Mouse (Mus musculus): ENCODE measurements around the gene Cd3e. TPM values are rescaled to one million over a fixed set of nuclear protein-coding genes. Genes with fewer than 3 reads are reported as not detected.

Cd3e gene
- polyA plus RNA-seq, 1 experiment from 2014 or later = not detected

DNA sequence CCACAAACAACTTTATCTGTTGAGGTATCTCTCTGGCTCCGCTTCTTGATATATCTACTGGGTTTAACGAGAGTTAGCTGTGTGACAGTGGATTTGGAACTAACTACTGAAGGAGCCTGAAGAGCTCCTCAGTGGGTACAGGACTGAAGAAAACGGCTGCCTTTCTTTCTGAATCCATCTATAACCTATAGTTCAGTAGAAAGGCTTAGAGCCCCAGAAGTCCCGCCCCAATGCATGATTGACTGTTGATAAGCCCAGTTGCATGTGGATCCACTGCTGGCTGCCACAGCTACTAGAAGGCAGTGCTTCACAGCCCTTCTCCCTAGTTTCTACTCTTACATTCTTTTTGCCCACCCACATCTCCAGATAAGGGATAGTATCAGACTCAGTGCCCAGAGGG is 1.0 kb upstream of the Cd3e start:
- ATAC-seq (ENCODE audit: low FRiP score) = no peak
- 83% methylated on average over 4 of the region's 4 CpGs for WGBS
- H3K27ac ChIP-seq = no peak overlapping the region
- no peak overlapping the region for H3K4me3 ChIP-seq
- H3K4me2 ChIP-seq = no peak overlapping the region
- no peak overlapping the region for H3K9ac ChIP-seq
- no peaks in the 10 kb centered on the region for H3K36me3 ChIP-seq
- H3K27me3 ChIP-seq = 0 out of 2 replicates have a peak, but pooled peaks cover 2% of the 10 kb centered on the region
- no peaks in the 10 kb centered on the region for H3K4me1 ChIP-seq (replicated peaks)
- no peaks in the 10 kb centered on the region for H3K9me3 ChIP-seq

- 76% methylated on average over 4 of the region's 4 CpGs for WGBS
- ATAC-seq (ENCODE audit: low FRiP score) = no peak
Observed at GRCm38 (mm10) chr9:45008342-45008741, 1.1 kb downstream of the Cd3e start.

DNA sequence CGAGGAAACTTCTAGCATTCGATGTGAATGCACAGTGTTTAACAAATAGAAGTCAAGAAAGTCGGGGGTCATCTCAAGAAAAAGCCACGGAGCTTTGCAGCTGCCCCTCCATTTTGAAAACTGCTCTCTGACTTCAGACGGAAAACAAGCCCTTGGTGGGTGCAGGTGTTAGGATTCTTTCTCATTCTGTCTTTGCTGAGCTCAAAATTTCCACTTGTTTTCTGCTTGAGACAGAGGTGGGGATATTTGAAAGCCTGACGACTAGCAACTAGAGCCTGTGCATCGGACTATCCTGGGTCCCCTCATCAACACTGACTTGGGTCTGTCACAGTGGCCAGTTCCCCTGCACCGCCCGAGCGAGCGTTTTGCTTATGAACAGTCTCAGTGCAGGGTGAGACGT is 2.0 kb downstream of the Cd3e start:
- 78% methylated on average over 12 of the region's 12 CpGs for WGBS
- no peak for ATAC-seq (ENCODE audit: low FRiP score)
- Histone ChIP-seq H3K36me3 (no peaks in the 10 kb centered on the region), H3K4me2 (no peak overlapping the region), H3K27ac (no peak overlapping the region), H3K27me3 (0 out of 2 replicates have a peak, but pooled peaks cover 2% of the 10 kb centered on the region), H3K9me3 (no peaks in the 10 kb centered on the region), H3K4me3 (no peak overlapping the region), H3K4me1 (replicated peaks) (no peaks in the 10 kb centered on the region), H3K9ac (no peak overlapping the region)

More at GRCm38 (mm10) chr9:45008342-45008741, 1.1 kb downstream of the Cd3e start:
- no peak overlapping the region for H3K4me2 ChIP-seq
- no peak overlapping the region for H3K4me3 ChIP-seq
- 0 out of 2 replicates have a peak, but pooled peaks cover 2% of the 10 kb centered on the region for H3K27me3 ChIP-seq
- H3K27ac ChIP-seq = no peak overlapping the region
- no peaks in the 10 kb centered on the region for H3K9me3 ChIP-seq
- no peaks in the 10 kb centered on the region for H3K4me1 ChIP-seq (replicated peaks)
- no peak overlapping the region for H3K9ac ChIP-seq
- no peaks in the 10 kb centered on the region for H3K36me3 ChIP-seq

DNA sequence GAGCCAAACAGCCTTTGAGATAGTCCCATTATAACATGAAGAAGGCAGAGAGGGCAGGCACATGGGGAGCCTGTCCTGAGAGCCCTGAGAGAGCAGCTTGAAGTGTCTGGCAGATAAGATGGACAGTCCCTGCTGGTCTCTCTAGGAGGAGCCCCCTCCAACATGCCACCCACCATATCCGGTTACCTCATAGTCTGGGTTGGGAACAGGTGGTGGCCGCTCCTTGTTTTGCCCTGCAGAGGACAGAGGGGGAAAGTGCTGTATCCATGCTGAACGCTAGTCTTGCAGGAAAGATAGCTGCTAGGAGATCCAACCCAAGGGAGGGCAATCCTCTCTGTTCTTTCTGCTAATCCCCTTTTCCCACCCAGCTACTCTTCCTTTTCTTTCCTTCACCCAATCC is 9.2 kb downstream of the Cd3e start:
- WGBS = 72% methylated on average over 3 of the region's 3 CpGs
- H3K9me3 ChIP-seq = no peaks in the 10 kb centered on the region
- no peaks in the 10 kb centered on the region for H3K36me3 ChIP-seq
- no peak overlapping the region for H3K27ac ChIP-seq
- H3K4me2 ChIP-seq = no peak overlapping the region
- no peak overlapping the region for H3K4me3 ChIP-seq
- no peaks in the 10 kb centered on the region for H3K4me1 ChIP-seq (replicated peaks)
- ATAC-seq (ENCODE audit: low FRiP score) = no peak
- no peak overlapping the region for H3K9ac ChIP-seq
- H3K27me3 ChIP-seq = no peaks in the 10 kb centered on the region

DNA sequence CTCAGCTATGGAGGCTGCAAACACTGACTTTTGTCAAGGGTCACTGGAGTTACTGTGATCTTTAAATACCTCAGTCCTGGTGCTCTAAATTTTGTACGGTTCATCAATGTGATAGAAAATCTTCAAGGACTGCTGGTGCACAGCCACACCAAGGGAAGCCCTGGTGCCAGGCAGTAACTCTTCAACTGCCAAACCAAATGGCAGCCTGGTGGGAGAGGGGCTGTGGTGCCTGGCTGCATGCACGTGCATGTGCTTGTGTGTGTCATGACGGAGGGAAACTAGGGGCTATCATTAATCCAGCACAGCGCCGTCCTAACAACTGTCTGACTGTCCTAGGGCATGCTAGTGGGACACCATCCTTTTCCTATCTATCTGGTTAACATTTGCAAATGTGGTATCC is 9.7 kb downstream of the Cd3e start:
- Histone ChIP-seq H3K4me2 (no peak overlapping the region), H3K9ac (no peak overlapping the region), H3K9me3 (no peaks in the 10 kb centered on the region), H3K36me3 (no peaks in the 10 kb centered on the region), H3K27ac (no peak overlapping the region), H3K4me3 (no peak overlapping the region), H3K27me3 (no peaks in the 10 kb centered on the region), H3K4me1 (replicated peaks) (no peaks in the 10 kb centered on the region)
- 80% methylated on average over 5 of the region's 5 CpGs for WGBS
- ATAC-seq (ENCODE audit: low FRiP score) = no peak

DNA sequence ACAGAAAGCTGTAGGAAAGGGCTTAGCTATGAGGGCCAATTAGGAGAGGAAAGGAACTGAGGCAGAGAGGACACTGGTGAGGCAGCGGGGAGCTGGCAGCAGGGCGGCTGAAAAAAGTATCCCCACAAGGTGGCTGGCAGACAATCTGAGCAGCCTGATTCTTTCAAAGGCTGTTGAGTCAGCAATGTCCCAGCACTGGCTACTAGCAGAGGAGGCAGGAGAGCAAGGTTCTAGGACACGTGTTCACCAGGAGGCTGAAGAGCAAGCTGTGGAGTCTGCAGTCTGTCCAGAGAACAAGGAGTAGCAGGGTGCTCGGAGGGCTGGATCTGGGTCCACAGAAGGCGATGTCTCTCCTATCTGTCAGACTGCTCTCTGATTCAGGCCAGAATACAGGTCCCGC is 10.3 kb downstream of the Cd3e start:
- Histone ChIP-seq H3K27ac (no peak overlapping the region), H3K9me3 (no peaks in the 10 kb centered on the region), H3K9ac (no peak overlapping the region), H3K4me1 (replicated peaks) (no peaks in the 10 kb centered on the region), H3K4me2 (no peak overlapping the region), H3K36me3 (no peaks in the 10 kb centered on the region), H3K4me3 (no peak overlapping the region), H3K27me3 (no peaks in the 10 kb centered on the region)
- 62% methylated on average over 6 of the region's 6 CpGs for WGBS
- no peak for ATAC-seq (ENCODE audit: low FRiP score)

DNA sequence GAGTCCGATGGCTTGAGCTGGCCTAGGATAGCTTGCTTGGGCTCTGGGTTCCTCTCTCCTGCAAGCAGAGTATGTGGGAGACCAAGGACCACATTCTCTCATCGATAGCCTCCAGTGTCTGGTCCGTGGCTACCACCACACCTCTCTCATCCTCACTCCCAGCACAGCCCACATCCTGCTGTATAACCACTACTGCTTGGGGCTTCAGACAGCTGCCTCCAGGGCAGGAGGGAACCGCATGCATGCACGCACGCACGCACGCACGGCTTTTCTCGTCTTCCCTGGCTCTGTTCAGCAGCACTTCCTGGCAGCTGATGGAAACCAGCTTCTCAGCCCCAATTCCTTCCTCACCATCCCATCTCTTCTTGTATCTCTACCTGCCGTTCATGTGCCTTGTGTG is 11.3 kb downstream of the Cd3e start:
- ATAC-seq (ENCODE audit: low FRiP score) = no peak
- no peak overlapping the region for H3K4me2 ChIP-seq
- whole genome bisulfite sequencing = 83% methylated on average over 11 of the region's 11 CpGs
- no peaks in the 10 kb centered on the region for H3K9me3 ChIP-seq
- H3K27me3 ChIP-seq = no peaks in the 10 kb centered on the region
- no peak overlapping the region for H3K27ac ChIP-seq
- no peaks in the 10 kb centered on the region for H3K4me1 ChIP-seq (replicated peaks)
- no peak overlapping the region for H3K9ac ChIP-seq
- no peak overlapping the region for H3K4me3 ChIP-seq
- no peaks in the 10 kb centered on the region for H3K36me3 ChIP-seq

GRCm38 (mm10) chr9:44996590-44996989 is 12.8 kb downstream of the Cd3e start:
- Histone ChIP-seq H3K4me3 (no peak overlapping the region), H3K4me1 (replicated peaks) (no peaks in the 10 kb centered on the region), H3K27ac (no peak overlapping the region), H3K9me3 (no peaks in the 10 kb centered on the region), H3K27me3 (no peaks in the 10 kb centered on the region), H3K36me3 (no peaks in the 10 kb centered on the region), H3K4me2 (no peak overlapping the region), H3K9ac (no peak overlapping the region)
- ATAC-seq (ENCODE audit: low FRiP score) = no peak
- 98% methylated on average over 7 of the region's 7 CpGs for WGBS

DNA sequence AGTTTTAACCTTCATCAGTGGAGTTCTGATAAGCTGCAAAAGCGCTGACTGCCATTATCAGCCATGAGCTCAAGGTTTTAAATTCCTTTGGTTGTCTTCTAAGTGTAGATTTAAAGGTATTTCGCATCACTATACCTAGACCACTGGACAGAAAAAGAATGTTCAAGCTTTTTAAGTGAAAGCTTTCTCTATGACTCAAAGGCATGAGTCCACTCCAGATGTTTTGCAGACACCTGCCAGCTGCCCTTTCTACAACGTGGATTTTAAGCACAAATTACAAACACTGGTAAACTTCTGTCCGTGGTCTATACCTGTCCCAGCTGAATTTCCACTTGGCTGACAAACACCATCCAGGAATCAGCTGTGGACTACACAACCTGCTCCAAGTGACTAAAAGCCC is 14.5 kb downstream of the Cd3e start:
- no peak overlapping the region for H3K9ac ChIP-seq
- no peak overlapping the region for H3K27ac ChIP-seq
- H3K36me3 ChIP-seq = no peaks in the 10 kb centered on the region
- no peaks in the 10 kb centered on the region for H3K4me1 ChIP-seq (replicated peaks)
- ATAC-seq (ENCODE audit: low FRiP score) = no peak
- no peaks in the 10 kb centered on the region for H3K9me3 ChIP-seq
- no peak overlapping the region for H3K4me2 ChIP-seq
- H3K27me3 ChIP-seq = no peaks in the 10 kb centered on the region
- H3K4me3 ChIP-seq = no peak overlapping the region
- WGBS = 81% methylated on average over 4 of the region's 4 CpGs

GRCm38 (mm10) chr9:44993268-44993667 is 16.2 kb downstream of the Cd3e start:
- no peaks in the 10 kb centered on the region for H3K9me3 ChIP-seq

DNA sequence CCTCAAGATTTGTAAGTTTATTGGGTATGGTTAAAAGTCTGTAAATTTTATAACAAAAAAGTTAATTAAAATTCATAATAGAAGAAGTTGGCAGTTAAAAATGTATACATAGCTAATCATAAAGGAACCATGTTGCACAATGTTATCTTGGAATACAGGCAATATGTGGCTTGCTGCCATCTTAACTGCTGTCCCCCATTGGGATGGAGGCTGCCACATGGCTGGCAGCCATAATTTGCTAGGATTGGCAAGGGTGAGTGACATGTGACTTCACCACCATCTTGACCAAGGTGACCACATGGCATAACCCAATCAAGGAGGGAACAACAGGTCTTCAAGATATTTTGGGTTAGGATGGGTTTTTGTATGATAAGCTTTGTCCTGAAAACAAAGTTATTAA is 17.2 kb downstream of the Cd3e start:
- H3K27me3 ChIP-seq = 0 out of 2 replicates have a peak, but pooled peaks cover 5% of the 10 kb centered on the region
- H3K4me1 ChIP-seq (replicated peaks) = no peaks in the 10 kb centered on the region
- no peaks in the 10 kb centered on the region for H3K9me3 ChIP-seq
- H3K27ac ChIP-seq = no peak overlapping the region
- H3K36me3 ChIP-seq = no peaks in the 10 kb centered on the region
- no peak overlapping the region for H3K9ac ChIP-seq
- no peak overlapping the region for H3K4me2 ChIP-seq
- H3K4me3 ChIP-seq = no peak overlapping the region
- no peak for ATAC-seq (ENCODE audit: low FRiP score)

More at GRCm38 (mm10) chr9:44993268-44993667, 16.2 kb downstream of the Cd3e start:
- Histone ChIP-seq H3K36me3 (no peaks in the 10 kb centered on the region), H3K27ac (no peak overlapping the region), H3K4me3 (no peak overlapping the region), H3K27me3 (0 out of 2 replicates have a peak, but pooled peaks cover 5% of the 10 kb centered on the region), H3K4me2 (no peak overlapping the region), H3K4me1 (replicated peaks) (no peaks in the 10 kb centered on the region), H3K9ac (no peak overlapping the region)
- 96% methylated on average over 2 of the region's 2 CpGs for WGBS
- no peak for ATAC-seq (ENCODE audit: low FRiP score)

DNA sequence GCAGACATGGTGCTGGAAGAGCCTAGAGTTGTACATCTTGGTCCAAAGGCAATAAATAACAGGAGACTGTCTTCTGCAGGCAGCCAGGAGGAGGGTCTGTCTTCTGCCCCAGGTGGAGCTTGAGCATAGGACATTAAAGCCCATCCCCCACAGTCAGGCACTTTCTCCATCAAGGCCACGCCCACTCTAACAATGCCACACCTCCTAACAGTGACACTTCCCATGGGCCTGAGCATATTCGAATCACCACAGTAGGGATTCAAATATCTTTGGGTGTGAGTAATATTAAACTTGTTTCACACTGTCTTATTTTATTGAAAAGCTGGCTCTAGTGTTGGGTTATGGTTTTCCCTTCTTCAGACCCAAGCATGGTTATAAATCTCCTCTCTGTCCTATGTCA is 17.6 kb downstream of the Cd3e start:
- H3K4me2 ChIP-seq = no peak overlapping the region
- no peak overlapping the region for H3K4me3 ChIP-seq
- H3K9ac ChIP-seq = no peak overlapping the region
- H3K9me3 ChIP-seq = no peaks in the 10 kb centered on the region
- ATAC-seq (ENCODE audit: low FRiP score) = no peak
- H3K36me3 ChIP-seq = no peaks in the 10 kb centered on the region
- H3K4me1 ChIP-seq (replicated peaks) = no peaks in the 10 kb centered on the region
- H3K27me3 ChIP-seq = 0 out of 2 replicates have a peak, but pooled peaks cover 5% of the 10 kb centered on the region
- 87% methylated on average over 2 of the region's 2 CpGs for WGBS
- no peak overlapping the region for H3K27ac ChIP-seq

- Histone ChIP-seq H3K4me3 (no peak overlapping the region), H3K9me3 (no peaks in the 10 kb centered on the region), H3K4me2 (no peak overlapping the region), H3K4me1 (replicated peaks) (no peaks in the 10 kb centered on the region), H3K27me3 (peaks cover 10% of the 10 kb centered on the region; the same call in 1 of the 2 replicates), H3K27ac (no peak overlapping the region), H3K9ac (no peak overlapping the region), H3K36me3 (no peaks in the 10 kb centered on the region)
- 77% methylated on average over 5 of the region's 5 CpGs for WGBS
- no peak for ATAC-seq (ENCODE audit: low FRiP score)
Observed at GRCm38 (mm10) chr9:44986976-44987375, 22.5 kb downstream of the Cd3e start.

Measured in hindbrain, embryonic 13.5 days (tissue).